Mouse (Mus musculus): ENCODE measurements around the gene D17H6S53E. TPM values are rescaled to one million over a fixed set of nuclear protein-coding genes. Genes with fewer than 3 reads are reported as not detected.

D17H6S53E gene
- total RNA-seq, 2 experiments from 2014 or later, result 25.2 to 29.3 TPM

DNA sequence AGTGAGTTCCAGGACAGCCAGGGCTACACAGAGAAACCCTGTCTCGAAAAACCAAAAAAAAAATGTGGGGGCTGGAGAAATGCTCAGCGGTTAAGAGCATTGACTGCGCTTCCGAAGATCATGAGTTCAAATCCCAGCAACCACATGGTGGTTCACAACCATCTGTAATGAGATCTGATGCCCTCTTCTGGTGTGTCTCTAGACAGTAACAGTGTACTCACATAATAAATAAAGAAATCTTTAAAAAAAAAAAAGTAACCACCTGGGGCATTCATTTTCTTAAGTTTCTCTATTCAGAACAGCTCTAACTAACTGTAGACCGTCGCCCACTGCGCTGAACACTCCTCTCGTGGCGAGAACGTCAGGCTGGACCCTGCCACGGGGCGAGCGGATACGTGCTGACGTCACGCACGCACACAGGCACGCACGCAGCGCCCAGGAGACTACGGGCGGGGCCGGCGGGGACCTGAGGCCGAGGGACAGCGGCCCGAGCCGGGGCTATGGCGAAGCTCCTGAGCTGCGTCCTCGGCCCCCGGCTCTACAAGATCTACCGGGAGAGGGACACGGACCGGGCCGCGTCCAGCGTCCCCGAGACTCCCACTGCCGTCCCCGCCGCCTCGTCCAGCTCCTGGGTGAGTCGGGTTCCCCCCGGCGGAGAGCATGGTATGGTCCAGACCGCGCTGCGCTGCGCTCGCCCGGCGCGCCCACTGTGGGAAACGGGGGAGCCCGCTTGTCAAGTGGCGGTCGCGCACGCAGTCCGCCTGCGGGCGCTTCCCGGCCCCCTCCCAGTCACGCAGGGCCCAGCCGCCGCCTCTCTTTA is 37.1 kb upstream of the D17H6S53E start, which contains the start of gene Abhd16a:
Gene Abhd16a (plus strand): TSS at position 439 of the 820 bp plus-strand sequence.
- peak within 1 kb of the TSS; percentile 82 for H3K4me3 ChIP-seq
- H3K27ac ChIP-seq, result peak within 1 kb of the TSS; percentile 100
- DNase-seq (ENCODE audit: low spot score in 2 of 2), result peak; percentile 93
- peak; percentile 61 for TF ChIP-seq CTCF (conservative IDR thresholded peaks at IDR 0.05)

DNA sequence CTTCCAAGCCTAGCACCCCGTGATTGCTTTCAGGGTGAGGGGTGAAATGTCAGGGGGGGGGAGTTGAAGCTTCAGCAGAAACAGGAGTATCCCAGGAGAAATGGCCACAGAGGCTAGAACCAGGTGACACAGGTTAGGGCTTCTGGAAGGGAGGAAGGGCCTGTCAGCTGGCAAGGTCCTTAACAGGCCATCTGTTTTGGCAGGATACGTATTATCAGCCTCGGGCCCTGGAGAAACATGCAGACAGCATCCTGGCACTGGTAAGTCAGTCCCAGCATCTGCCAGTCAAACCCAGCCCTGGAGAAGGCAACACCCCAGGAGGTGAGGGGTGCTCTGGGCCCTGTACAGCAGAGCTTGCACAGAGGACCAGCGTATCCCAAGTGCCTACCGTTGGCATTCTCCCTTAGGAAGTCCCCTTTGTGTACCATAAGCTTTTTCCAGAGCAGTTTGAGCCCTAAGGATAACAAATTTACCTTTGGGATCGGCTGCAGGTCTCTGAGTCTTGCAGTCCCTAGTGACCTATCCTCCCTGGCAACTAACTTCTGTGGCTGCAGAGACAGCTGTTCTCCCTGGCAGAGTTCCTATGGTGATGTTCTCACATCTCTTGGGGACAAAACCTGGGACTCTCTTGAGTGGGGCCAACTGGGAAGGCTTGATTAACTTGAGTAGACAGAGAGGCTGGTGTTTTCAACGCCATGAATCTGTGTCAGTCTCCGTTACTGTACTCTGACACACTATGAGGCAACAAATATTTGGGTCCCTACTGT is 35.8 kb upstream of the D17H6S53E start:
- Histone ChIP-seq H3K4me3 (peak overlapping the region; percentile 82), H3K27ac (peak overlapping the region; percentile 100)
- TF ChIP-seq CTCF (conservative IDR thresholded peaks at IDR 0.05), result no peak
- no peak for DNase-seq (ENCODE audit: low spot score in 2 of 2)

GRCm38 (mm10) chr17:35092403-35093198 is 33.6 kb upstream of the D17H6S53E start:
- no peak for TF ChIP-seq CTCF (conservative IDR thresholded peaks at IDR 0.05)
- DNase-seq (ENCODE audit: low spot score in 2 of 2), result no peak
- Histone ChIP-seq H3K4me3 (no peak overlapping the region; the same call in 1 of the 2 replicates), H3K27ac (peak overlapping the region; percentile 25; the same call in 1 of the 2 replicates)

- no peak for DNase-seq (ENCODE audit: low spot score in 2 of 2)
- no peak for TF ChIP-seq CTCF (conservative IDR thresholded peaks at IDR 0.05)
- Histone ChIP-seq H3K27ac (no peak overlapping the region; the same call in 1 of the 2 replicates), H3K4me3 (no peak overlapping the region)
These were observed 31.5 kb upstream of the D17H6S53E start for GRCm38 (mm10) chr17:35094475-35095365.

GRCm38 (mm10) chr17:35096597-35096996 is 29.6 kb upstream of the D17H6S53E start:
- Histone ChIP-seq H3K4me3 (no peak overlapping the region), H3K27ac (peak overlapping the region; percentile 43; the same call in 1 of the 2 replicates)
- DNase-seq (ENCODE audit: low spot score in 2 of 2), result no peak
- no peak for TF ChIP-seq CTCF (conservative IDR thresholded peaks at IDR 0.05)

GRCm38 (mm10) chr17:35097164-35097655 is 29.0 kb upstream of the D17H6S53E start:
- H3K4me3 ChIP-seq, result no peak overlapping the region
- DNase-seq (ENCODE audit: low spot score in 2 of 2), result peak; percentile 37 to 43
- peak; percentile 67 for TF ChIP-seq CTCF (conservative IDR thresholded peaks at IDR 0.05)
- peak overlapping the region; percentile 43; the same call in 1 of the 2 replicates for H3K27ac ChIP-seq

DNA sequence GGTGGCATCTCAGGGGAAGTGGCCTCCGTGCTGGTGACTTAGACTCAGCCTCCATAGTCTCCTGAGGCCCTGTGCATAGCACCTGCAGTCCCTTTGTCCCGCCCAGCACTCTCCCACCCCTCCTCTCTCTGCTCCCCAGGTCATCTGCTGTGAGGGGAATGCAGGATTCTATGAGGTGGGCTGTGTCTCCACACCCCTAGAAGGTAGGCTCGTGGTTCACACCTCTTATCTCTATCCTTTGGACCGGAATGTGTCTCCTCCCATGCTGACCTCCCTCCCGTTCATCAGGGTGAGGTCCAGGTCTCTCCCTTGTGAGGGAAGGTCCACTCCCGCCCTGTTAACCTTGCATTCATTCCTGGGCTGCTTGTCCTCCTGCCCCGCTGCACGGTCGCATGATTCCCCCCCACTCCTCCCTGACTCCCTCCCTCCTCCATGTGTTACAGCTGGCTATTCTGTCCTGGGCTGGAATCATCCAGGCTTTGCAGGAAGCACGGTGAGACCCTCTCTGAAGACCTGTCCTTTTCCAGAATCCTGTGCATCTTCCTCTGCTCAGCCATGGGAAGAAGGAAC is 25.9 kb upstream of the D17H6S53E start:
- TF ChIP-seq CTCF (conservative IDR thresholded peaks at IDR 0.05), result no peak
- H3K27ac ChIP-seq, result no peak overlapping the region
- no peak for DNase-seq (ENCODE audit: low spot score in 2 of 2)
- H3K4me3 ChIP-seq, result no peak overlapping the region

DNA sequence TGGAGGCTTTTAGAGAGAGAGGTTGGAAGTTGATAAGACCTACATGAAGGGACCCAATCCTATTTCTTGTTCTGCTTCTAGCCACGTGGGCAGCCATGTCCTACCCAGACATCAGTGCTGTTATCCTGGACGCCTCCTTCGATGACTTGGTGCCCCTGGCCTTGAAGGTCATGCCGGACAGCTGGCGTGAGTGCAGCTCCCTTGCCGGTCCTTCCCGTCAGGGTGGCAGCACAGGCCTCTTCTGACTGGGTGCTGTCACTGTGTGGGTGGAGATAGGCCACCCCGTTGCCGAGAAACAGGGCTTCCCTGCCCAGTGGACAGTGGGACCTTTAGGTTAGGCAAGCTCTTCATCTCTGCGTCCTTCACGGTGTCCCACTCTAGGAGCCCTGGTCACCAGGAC is 25.0 kb upstream of the D17H6S53E start:
- TF ChIP-seq CTCF (conservative IDR thresholded peaks at IDR 0.05), result no peak
- DNase-seq (ENCODE audit: low spot score in 2 of 2), result no peak
- no peak overlapping the region for H3K4me3 ChIP-seq
- H3K27ac ChIP-seq, result no peak overlapping the region

DNA sequence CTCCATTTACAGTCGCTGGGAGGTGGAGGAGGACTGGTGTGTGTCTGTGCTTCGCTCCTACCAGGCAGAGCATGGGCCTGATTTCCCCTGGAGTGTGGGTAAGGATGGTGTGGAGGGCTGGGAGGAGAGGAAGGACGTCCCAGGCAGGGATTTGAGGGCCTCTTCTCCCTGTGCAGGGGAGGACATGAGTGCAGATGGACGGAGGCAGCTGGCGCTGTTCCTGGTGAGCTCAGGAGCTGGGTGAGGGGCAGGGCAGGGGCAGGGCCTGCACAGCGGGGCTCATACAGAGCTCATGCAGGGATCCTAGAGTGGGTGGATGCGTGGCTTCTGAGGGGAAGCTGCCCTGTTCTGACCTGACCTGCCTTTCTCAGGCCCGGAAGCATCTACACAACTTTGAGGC is 23.9 kb upstream of the D17H6S53E start:
- no peak overlapping the region for H3K4me3 ChIP-seq
- H3K27ac ChIP-seq, result no peak overlapping the region
- no peak for DNase-seq (ENCODE audit: low spot score in 2 of 2)
- TF ChIP-seq CTCF (conservative IDR thresholded peaks at IDR 0.05), result no peak

DNA sequence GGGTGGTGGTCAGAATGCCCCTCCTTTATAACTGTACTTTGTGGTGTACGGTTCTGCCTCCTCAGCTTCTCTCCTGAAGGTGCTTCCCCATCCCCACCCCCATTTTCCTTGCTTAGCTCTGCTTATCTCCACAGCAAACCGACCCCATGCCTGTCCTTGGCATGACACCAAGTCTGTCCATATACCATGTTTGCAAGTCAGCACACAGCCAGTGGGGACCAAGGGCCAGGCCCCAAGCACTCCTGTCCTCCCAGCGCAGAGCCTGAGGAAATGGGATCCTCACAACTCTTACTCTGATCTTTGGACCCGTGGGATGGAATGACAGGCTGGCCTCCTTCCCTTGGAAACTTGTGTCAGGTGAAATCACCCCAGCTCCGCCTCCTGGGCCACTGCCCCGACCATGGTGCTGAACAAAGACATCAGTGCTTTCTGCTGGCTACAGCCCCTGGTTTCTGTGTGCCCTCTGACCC is 22.9 kb upstream of the D17H6S53E start:
- H3K4me3 ChIP-seq, result no peak overlapping the region
- no peak for TF ChIP-seq CTCF (conservative IDR thresholded peaks at IDR 0.05)

GRCm38 (mm10) chr17:35104079-35104478 is 22.1 kb upstream of the D17H6S53E start:
- no peak for DNase-seq (ENCODE audit: low spot score in 2 of 2)
- Histone ChIP-seq H3K27ac (no peak overlapping the region), H3K4me3 (no peak overlapping the region)
- TF ChIP-seq CTCF (conservative IDR thresholded peaks at IDR 0.05), result no peak

More for the DNA sequence above, 22.9 kb upstream of the D17H6S53E start:
- no peak overlapping the region for H3K27ac ChIP-seq
- DNase-seq (ENCODE audit: low spot score in 2 of 2), result no peak
